Mouse (Mus musculus) testis, adult 2 months (tissue): ENCODE results near the gene Usp34.

ENCODE experiments used
- CTCF ChIP-seq: fragments of 200-500 bp; IDR thresholded peaks from 2 replicates; pipeline ENCODE4 v1.5.1; 2012; ENCODE audit warnings: low read depth, mild to moderate bottlenecking, inconsistent platforms, low read length, moderate library complexity; ENCODE audit not compliant: control insufficient read depth, insufficient read depth, insufficient replicate concordance
- POLR2A ChIP-seq: fragments of 200-500 bp; IDR thresholded peaks from 2 replicates; pipeline ENCODE4 v1.6.1; 2012; ENCODE audit warnings: low read depth, mild to moderate bottlenecking, inconsistent platforms, low read length, moderate library complexity; ENCODE audit not compliant: control insufficient read depth

GRCm38 (mm10) chr11:23313496-23313895 is 6.8 kb downstream of the Usp34 start:
- no peak for TF ChIP-seq CTCF
- TF ChIP-seq POLR2A: no peak
